Mouse (Mus musculus) inflammation-experienced regulatory T-cells, adult 6 months (primary cell): ENCODE data around the gene Add3. TPM values are rescaled to one million over a fixed set of nuclear protein-coding genes. Genes with fewer than 3 reads are reported as not detected.

Source experiments
- ATAC-seq: one replicate; pipeline ENCODE4 v1.8.0; 2017
- polyA plus RNA-seq, 3 experiments: library from polyadenylated mRNA; unstranded; fragments of 100-300 nt; shearing (Covaris generic); gene quantifications; one replicate each; pipeline ENCODE4 v1.2.1; 2017

Add3 gene
- polyA plus RNA-seq, 3 experiments from 2014 or later = 100 to 138 (median 112) TPM

DNA sequence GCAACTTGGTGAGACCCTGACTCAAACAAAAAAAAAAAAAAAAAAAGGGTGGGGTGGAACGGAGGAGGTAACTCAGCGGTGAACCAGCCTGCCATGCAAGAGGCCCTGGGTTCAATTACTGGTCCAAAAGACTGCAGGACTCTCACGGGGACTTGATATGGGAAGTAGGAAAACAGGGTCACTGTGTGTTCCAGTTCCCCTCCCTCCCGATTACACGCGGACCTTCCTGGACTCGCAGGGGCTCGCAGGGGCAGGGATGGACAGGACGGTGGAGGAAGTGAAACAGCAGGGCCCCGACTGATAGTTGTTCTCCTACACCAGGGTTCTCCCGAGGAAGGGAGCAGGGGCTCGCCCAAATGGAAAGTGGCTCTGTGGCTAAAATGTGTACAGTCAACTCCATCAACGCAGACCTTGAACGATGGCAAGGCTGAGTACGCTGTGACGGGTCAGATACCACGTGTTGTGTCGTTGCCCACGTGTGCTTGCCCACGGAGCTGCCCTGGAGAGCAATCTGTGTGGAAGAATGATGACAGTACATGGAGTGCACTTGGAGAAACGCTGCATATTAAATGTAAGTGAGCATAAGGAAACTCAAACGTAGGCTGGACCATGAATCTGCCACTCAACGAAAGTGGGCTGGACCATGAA lies 133.7 kb downstream of the Add3 start:
- no peak for ATAC-seq

DNA sequence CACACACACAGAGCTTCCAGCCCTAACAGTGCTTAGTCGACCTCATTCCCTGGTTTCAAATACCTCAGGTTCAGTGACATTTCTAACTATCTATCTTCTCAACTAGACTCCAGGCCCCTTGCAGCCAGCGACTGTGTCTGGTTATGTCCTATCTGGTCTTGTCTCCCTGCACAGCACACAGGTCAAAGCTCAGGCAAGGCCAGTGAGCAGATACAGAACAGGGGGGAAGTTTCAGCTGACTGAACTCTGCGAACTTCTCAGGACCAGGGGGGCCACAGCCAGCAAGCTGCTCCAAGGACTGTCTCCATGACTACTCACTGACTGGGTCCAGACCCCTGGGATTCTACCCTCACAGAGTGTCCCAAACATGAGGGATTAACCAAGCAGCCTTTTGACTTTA lies 135.0 kb downstream of the Add3 start:
- no peak for ATAC-seq

DNA sequence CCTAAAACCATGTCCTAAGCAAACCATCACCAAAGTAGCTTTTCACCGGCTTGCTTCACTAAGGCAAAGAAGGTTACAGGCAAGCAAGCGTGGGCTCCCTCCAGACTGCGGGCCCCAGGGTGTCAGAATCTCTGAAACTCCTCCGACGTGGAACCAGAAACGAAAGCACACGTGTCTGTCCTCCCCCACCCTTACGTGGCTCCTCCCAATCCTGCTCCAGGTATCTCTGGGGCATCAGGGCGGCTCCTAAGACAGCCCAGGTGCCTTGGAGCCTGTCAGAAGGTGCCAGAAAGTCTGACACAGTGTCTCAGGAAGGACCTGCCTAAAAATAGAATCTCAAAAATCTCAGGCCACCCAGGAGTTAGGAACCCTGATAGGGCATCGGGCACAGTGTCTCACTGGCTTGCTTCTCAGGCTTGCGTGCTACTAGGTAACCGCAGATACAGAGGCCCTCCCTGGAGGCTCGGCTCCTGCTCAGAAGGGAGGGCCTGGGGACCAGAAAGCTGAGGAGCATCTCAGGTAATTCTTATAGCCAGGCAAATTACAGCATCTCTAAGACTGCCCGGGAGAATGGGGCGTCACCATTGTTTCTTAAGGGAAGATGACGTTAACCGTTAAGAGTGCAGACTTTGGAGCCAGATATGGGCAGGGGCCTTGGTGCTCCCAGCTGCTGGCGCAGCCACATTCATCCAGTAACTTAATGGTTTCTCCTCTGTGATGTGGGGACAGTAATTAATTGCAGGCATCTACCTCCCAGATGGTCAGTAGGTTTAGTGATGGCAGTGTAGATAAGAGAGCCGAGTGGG lies 136.9 kb downstream of the Add3 start:
- no peak for ATAC-seq

DNA sequence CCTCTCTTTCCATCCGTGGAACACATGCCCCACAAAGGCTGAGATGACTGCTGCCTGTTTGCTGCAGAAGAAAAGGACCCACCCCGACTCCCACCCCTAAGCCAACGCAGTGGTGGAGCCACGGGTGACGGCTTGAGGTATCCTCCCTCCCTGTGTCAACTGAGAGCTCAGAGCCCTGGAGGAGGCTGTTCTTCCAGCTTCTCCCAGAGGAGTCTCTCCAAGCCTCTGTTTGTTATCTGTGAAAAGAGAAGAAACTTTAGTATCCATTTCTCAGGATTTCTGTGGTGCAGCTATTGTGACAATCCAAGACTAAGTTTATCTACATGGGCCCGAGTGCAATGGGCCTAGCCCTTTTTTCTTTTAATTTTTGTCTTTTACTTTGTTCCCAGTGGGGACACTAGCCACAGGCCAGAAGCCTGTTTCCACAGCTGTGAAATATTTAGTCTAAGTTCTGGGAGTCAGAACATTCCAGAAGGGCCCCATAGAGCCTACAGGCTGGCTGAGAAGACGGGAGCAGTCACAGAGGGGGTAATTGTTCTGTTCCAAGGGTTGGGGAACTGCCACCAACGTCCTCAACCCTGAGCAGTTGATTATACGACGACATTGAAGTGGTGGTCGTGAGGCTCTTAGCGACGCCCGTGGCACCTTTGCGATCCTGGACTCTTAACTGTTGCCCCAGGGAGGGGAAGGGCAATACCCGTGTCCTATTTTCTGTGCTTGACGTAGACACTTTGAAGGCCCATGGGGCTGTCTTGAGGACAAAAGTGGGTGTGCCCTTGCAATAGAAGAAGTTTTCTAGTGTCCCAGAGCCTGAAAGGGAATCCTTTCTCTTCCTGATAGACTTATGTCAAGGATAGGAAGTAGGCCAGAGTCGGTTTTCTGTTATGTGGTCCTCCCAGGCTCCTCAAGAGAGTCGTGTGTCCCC lies 138.5 kb downstream of the Add3 start:
- no peak for ATAC-seq

GRCm38 (mm10) chr19:53280254-53280653 lies 140.0 kb downstream of the Add3 start:
- ATAC-seq = no peak

GRCm38 (mm10) chr19:53282571-53282970 lies 142.3 kb downstream of the Add3 start:
- ATAC-seq = no peak

DNA sequence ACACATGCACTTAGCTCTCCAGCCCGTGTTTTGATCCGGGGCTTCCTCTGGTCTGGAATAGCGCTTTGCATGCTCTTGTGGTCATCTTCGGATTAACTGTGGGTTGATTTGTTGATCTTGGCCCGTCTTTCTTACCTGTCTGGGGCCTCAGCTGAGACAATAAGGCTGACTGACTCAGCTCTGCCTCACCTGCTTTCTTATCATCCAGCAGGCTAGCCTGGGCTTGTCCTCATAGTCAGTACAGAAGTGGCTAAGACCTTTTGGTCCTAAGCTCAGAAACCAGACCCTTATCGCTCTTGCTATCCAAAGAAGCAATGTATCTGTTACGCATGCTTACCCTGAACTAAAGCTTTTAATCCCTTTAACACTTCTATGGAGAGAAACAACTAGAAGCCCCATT lies 143.5 kb downstream of the Add3 start:
- no peak for ATAC-seq

DNA sequence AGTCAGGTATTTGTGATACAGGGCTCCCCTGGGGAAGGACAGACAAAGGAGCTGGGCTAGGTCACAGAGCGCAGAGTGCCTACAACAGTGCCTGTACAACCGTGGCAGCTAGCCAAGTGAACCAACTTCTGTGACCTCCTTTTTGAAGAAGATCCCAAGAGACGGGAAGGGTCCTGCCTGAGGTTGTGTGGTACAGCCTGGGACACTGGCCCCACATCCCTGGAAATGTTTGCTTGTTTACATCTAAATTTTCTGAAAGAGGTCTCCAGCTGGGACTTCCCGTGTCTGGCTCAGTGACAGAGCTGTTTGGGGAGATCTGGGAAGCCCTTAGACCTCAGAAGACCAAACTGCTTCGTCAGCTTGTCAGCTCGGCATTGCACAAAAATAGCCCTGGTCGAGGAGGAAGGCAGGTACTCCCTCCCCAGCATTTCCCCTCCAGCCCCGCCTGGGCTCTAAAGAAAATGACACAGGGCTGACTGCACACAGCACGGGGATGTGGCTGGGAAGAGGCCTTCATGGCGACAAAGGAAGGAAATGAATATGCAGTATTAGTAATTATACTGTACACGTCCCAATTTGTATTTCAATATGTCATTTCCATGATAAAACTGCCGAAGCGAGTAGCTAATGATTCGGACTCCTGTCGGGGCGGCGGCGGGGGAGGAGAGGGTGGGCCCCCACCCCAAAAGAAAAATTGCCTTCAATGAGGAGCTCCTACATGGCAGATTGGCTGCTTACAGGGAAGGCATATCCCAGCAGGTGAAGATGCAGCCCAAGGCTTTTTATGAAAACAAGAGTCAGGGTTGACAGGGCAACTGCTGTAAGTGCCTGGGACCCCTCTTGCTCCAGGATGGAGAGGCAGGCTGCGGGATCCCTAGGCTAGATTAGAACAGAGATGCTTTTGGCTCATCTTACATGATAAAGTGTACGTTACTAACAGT lies 144.3 kb downstream of the Add3 start:
- no peak for ATAC-seq

DNA sequence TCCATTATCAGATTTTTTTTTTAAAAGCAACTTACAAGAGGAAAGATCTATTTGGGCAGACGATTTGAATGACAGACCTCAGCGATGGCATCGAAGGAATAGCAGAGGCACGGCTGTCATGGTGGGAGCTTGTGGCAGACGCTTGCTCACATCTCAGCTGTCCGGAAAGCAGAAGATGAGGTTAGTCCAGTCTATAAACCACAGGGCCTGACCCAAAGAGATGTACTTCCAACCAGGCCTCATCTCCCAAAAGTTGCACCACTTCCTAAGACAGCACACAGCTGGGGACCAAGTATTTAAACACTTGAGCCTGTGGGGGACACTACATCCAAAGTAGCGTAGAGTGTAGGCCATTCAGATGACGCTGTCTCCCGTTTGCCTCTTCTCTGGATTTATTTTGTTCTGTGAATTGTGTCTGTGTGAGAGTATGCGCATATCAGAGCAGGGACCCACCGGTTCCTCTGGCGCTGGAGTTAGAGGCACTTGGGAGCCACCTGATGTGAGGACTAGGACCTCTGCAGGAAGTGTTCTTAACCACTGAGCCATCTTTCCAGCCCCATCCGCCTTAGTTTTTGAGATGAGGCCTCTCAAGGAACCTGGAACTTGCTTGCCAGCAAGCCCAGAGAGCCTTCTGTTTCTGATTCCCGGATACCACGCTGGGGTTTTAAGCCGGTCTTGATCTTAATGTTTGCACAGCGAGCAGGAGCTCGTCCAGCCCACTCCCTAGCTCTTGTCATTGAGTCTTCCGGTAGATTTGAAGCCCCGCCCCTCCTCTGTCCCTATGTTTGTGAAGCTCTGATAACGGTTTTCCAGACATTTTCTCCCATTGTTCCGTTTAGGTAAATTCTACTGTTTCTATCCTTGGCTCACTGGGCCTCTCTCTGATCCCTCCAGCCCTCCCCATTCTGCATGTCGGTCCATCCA lies 156.3 kb downstream of the Add3 start:
- no peak for ATAC-seq

Other genes with a start within 250 kb of the Add3 start
- gene Xpnpep1, start 100.2 kb upstream of the Add3 start, polyA plus RNA-seq = 10 to 100 TPM; 53.6 to 68.4 (median 60.5) TPM
- 1 to 10 TPM; 4.3 to 5.9 (median 4.6) TPM for gene Mxi1, start 170.1 kb downstream of the Add3 start, polyA plus RNA-seq
- not detected for gene Gm10197, start 231.3 kb downstream of the Add3 start, polyA plus RNA-seq